Mouse (Mus musculus) MEL (cell line): ENCODE data around the gene Hvcn1. TPM values are rescaled to one million over a fixed set of nuclear protein-coding genes. Genes with fewer than 3 reads are reported as not detected.

Source experiments
- DNase-seq: peaks from one replicate; pipeline ENCODE4 v3.0.0; 2011; ENCODE audit warnings: low read depth, low spot score
- H3K27ac ChIP-seq: 2 replicates; pipeline ENCODE4 v1.5.1; 2012; ENCODE audit warnings: low read depth, mild to moderate bottlenecking, control low read depth, low read length, moderate library complexity; ENCODE audit not compliant: control insufficient read depth
- H3K27me3 ChIP-seq, 2 experiments: fragments of 150-350 bp in 1 of 2; sonication (generic) in 1 of 2; 2 replicates each; pipeline ENCODE4 v1.6.1; 2012; ENCODE audit warnings: low read length in 2 of 2, mild to moderate bottlenecking in 2 of 2, improper control_type of control experiment in 1 of 2, moderate library complexity in 1 of 2; ENCODE audit not compliant: insufficient read depth in 2 of 2, control insufficient read depth in 1 of 2
- H3K36me3 ChIP-seq, 2 experiments: 2 replicates each; pipeline ENCODE4 v1.6.1; 2012 to 2014; ENCODE audit warnings: low read length in 2 of 2, improper control_type of control experiment in 1 of 2, inconsistent platforms in 1 of 2, mild to moderate bottlenecking in 1 of 2; ENCODE audit not compliant: insufficient read depth in 2 of 2, control insufficient read depth in 1 of 2
- H3K4me1 ChIP-seq, 2 experiments: fragments of 150-350 bp in 1 of 2; sonication (generic) in 1 of 2; 2 replicates each; pipeline ENCODE4 v1.6.1; 2012; ENCODE audit warnings: low read length in 2 of 2, improper control_type of control experiment in 1 of 2, mild to moderate bottlenecking in 1 of 2; ENCODE audit not compliant: insufficient read depth in 2 of 2, control insufficient read depth in 1 of 2
- H3K4me3 ChIP-seq, 2 experiments: fragments of 150-350 bp in 1 of 2; sonication (generic) in 1 of 2; 2 replicates each; pipeline ENCODE4 v1.5.1; 2012; ENCODE audit warnings: low read depth in 2 of 2, low read length in 2 of 2, mild to moderate bottlenecking in 2 of 2, moderate library complexity in 2 of 2, control low read depth in 1 of 2, improper control_type of control experiment in 1 of 2; ENCODE audit not compliant: control insufficient read depth in 1 of 2, insufficient read depth in 1 of 2
- H3K79me2 ChIP-seq: 2 replicates; pipeline ENCODE4 v1.6.1; 2012; ENCODE audit warnings: mild to moderate bottlenecking, low read length, moderate library complexity; ENCODE audit not compliant: control insufficient read depth, poor library complexity, insufficient read depth
- H3K9ac ChIP-seq: 2 replicates; pipeline ENCODE4 v1.6.1; 2012; ENCODE audit warnings: low read depth, mild to moderate bottlenecking, control low read depth, low read length, moderate library complexity; ENCODE audit not compliant: control insufficient read depth, poor library complexity, severe bottlenecking
- H3K9me3 ChIP-seq: fragments of 150-350 bp; sonication (generic); replicated peaks from 2 replicates; pipeline ENCODE4 v1.6.1; 2012; ENCODE audit warnings: mild to moderate bottlenecking, low read length, improper control_type of control experiment, moderate library complexity; ENCODE audit not compliant: insufficient read depth
- CHD1 ChIP-seq: IDR thresholded peaks from 2 replicates; pipeline ENCODE4 v1.6.1; 2012; ENCODE audit warnings: low read depth, mild to moderate bottlenecking, inconsistent platforms, low read length, improper control_type of control experiment
- E2F4 ChIP-seq: IDR thresholded peaks from 2 replicates; pipeline ENCODE4 v1.6.1; 2011; ENCODE audit warnings: low read depth, low read length, improper control_type of control experiment, borderline replicate concordance
- ELF1 ChIP-seq: IDR thresholded peaks from 2 replicates; pipeline ENCODE4 v1.6.1; 2014; ENCODE audit warnings: low read depth, mild to moderate bottlenecking, inconsistent platforms, low read length, improper control_type of control experiment, moderate library complexity
- ETS1 ChIP-seq: IDR thresholded peaks from 2 replicates; pipeline ENCODE4 v1.6.1; 2012; ENCODE audit warnings: low read depth, mild to moderate bottlenecking, inconsistent platforms, low read length, improper control_type of control experiment, moderate library complexity
- GABPA ChIP-seq: IDR thresholded peaks from 2 replicates; pipeline ENCODE4 v1.6.1; 2012; ENCODE audit warnings: low read depth, mild to moderate bottlenecking, inconsistent platforms, low read length, improper control_type of control experiment, moderate library complexity
- HCFC1 ChIP-seq: IDR thresholded peaks from 2 replicates; pipeline ENCODE4 v1.6.1; 2012; ENCODE audit warnings: low read depth, mild to moderate bottlenecking, inconsistent platforms, low read length, improper control_type of control experiment, moderate library complexity
- KAT2A ChIP-seq: conservative IDR thresholded peaks from 2 replicates; pipeline ENCODE4 v1.6.1; 2012; ENCODE audit warnings: low read depth, low read length, improper control_type of control experiment, inconsistent platforms
- MAFK ChIP-seq: IDR thresholded peaks from 2 replicates; pipeline ENCODE4 v1.6.1; 2011; ENCODE audit warnings: low read depth, mild to moderate bottlenecking, low read length, improper control_type of control experiment, borderline replicate concordance
- MAX ChIP-seq: IDR thresholded peaks from 2 replicates; pipeline ENCODE4 v1.6.1; 2011; ENCODE audit warnings: low read length, improper control_type of control experiment
- MAZ ChIP-seq: IDR thresholded peaks from 2 replicates; pipeline ENCODE4 v1.6.1; 2012; ENCODE audit warnings: low read depth, mild to moderate bottlenecking, inconsistent platforms, low read length, improper control_type of control experiment
- MYB ChIP-seq: IDR thresholded peaks from 2 replicates; pipeline ENCODE4 v1.6.1; 2011; ENCODE audit warnings: mild to moderate bottlenecking, low read depth, low read length, improper control_type of control experiment
- MYC ChIP-seq: IDR thresholded peaks from 2 replicates; pipeline ENCODE4 v1.6.1; 2011; ENCODE audit warnings: low read depth, mild to moderate bottlenecking, low read length, improper control_type of control experiment, moderate library complexity
- NELFE ChIP-seq: IDR thresholded peaks from 2 replicates; pipeline ENCODE4 v1.6.1; 2011; ENCODE audit warnings: low read depth, low read length, improper control_type of control experiment
- NRF1 ChIP-seq: IDR thresholded peaks from 2 replicates; pipeline ENCODE4 v1.6.1; 2014; ENCODE audit warnings: low read depth, mild to moderate bottlenecking, inconsistent platforms, low read length, improper control_type of control experiment, moderate library complexity; ENCODE audit not compliant: poor library complexity, insufficient read depth, severe bottlenecking
- POLR2AphosphoS2 ChIP-seq: IDR thresholded peaks from 2 replicates; pipeline ENCODE4 v1.6.1; 2011; ENCODE audit warnings: low read length, improper control_type of control experiment
- POLR2AphosphoS5 ChIP-seq: IDR thresholded peaks from 2 replicates; pipeline ENCODE4 v1.6.1; 2012; ENCODE audit warnings: low read depth, borderline replicate concordance, mild to moderate bottlenecking, inconsistent platforms, low read length, moderate library complexity, mixed read lengths
- RAD21 ChIP-seq: IDR thresholded peaks from 2 replicates; pipeline ENCODE4 v1.6.1; 2011; ENCODE audit warnings: mild to moderate bottlenecking, low read depth, low read length, improper control_type of control experiment
- SIN3A ChIP-seq: IDR thresholded peaks from 2 replicates; pipeline ENCODE4 v1.6.1; 2012; ENCODE audit warnings: low read length, improper control_type of control experiment, inconsistent platforms
- TAL1 ChIP-seq: IDR thresholded peaks from 2 replicates; pipeline ENCODE4 v1.6.1; 2012; ENCODE audit warnings: mild to moderate bottlenecking, inconsistent platforms, low read length, moderate library complexity, mixed read lengths
- TBP ChIP-seq: IDR thresholded peaks from 2 replicates; pipeline ENCODE4 v1.8.0; 2011; ENCODE audit warnings: low read depth, low read length, improper control_type of control experiment
- TCF12 ChIP-seq: IDR thresholded peaks from 2 replicates; pipeline ENCODE4 v1.6.1; 2014; ENCODE audit warnings: low read depth, mild to moderate bottlenecking, inconsistent platforms, low read length, improper control_type of control experiment, moderate library complexity
- UBTF ChIP-seq: IDR thresholded peaks from 2 replicates; pipeline ENCODE4 v1.6.1; 2012; ENCODE audit warnings: low read depth, mild to moderate bottlenecking, inconsistent platforms, low read length, improper control_type of control experiment, moderate library complexity, borderline replicate concordance; ENCODE audit not compliant: insufficient read depth
- USF1 ChIP-seq: IDR thresholded peaks from 2 replicates; pipeline ENCODE4 v1.6.1; 2014; ENCODE audit warnings: low read depth, mild to moderate bottlenecking, inconsistent platforms, low read length, improper control_type of control experiment, moderate library complexity
- ZKSCAN1 ChIP-seq: IDR thresholded peaks from 2 replicates; pipeline ENCODE4 v1.6.1; 2012; ENCODE audit warnings: low read depth, mild to moderate bottlenecking, inconsistent platforms, low read length, improper control_type of control experiment, moderate library complexity
- ZMIZ1 ChIP-seq: IDR thresholded peaks from 2 replicates; pipeline ENCODE4 v1.6.1; 2012; ENCODE audit warnings: low read depth, mild to moderate bottlenecking, inconsistent platforms, low read length, improper control_type of control experiment, moderate library complexity
- polyA plus RNA-seq, 2 experiments: library from polyadenylated mRNA; stranded (reverse) in 1 of 2; unstranded in 1 of 2; fragments of >175 nt in 1 of 2; fragments of >200 nt in 1 of 2; gene quantifications; 2 replicates each; pipeline versions ENCODE4 v1.2.1 to v1.2.4; 2012; ENCODE audit warnings: low replicate concordance in 2 of 2, low read depth in 1 of 2; ENCODE audit not compliant: insufficient read length in 2 of 2, insufficient read depth in 1 of 2, missing spikeins in 1 of 2
- total RNA-seq: library from RNA; depleted of rRNA; stranded (reverse); fragments of 300-350 nt; gene quantifications from 2 replicates; pipeline ENCODE4 v1.2.3, GENCODE M21; 2012

Hvcn1 gene
- total and polyA plus RNA-seq, 3 experiments: 8.4 to 13.5 TPM; not detected in 1

GRCm38 (mm10) chr5:122240521-122240920 lies 33.9 kb downstream of the Hvcn1 start:
- TF ChIP-seq HCFC1 (no peak), CHD1 (no peak), UBTF (no peak), TCF12 (no peak), SIN3A (no peak), ZKSCAN1 (no peak), POLR2AphosphoS5 (no peak), MAX (no peak), E2F4 (no peak), TAL1 (no peak), MAZ (no peak), RAD21 (no peak), ELF1 (no peak)
- H3K4me3 ChIP-seq: no peak overlapping the region
- no peaks in the 10 kb centered on the region for H3K36me3 ChIP-seq
- DNase-seq: no peak
- no peaks in the 10 kb centered on the region for H3K79me2 ChIP-seq
- H3K9ac ChIP-seq: no peak overlapping the region
- no peaks in the 10 kb centered on the region for H3K9me3 ChIP-seq
- H3K4me1 ChIP-seq: no peaks in the 10 kb centered on the region
- no peaks in the 10 kb centered on the region for H3K27me3 ChIP-seq
- no peak overlapping the region for H3K27ac ChIP-seq

GRCm38 (mm10) chr5:122240989-122241388 lies 34.4 kb downstream of the Hvcn1 start:
- H3K27me3 ChIP-seq: no peaks in the 10 kb centered on the region
- no peak for DNase-seq
- no peak overlapping the region for H3K4me3 ChIP-seq
- H3K27ac ChIP-seq: no peak overlapping the region
- H3K4me1 ChIP-seq: no peaks in the 10 kb centered on the region
- no peaks in the 10 kb centered on the region for H3K9me3 ChIP-seq
- no peaks in the 10 kb centered on the region for H3K36me3 ChIP-seq
- H3K9ac ChIP-seq: no peak overlapping the region
- no peak for TF ChIP-seq KAT2A
- no peak for TF ChIP-seq GABPA
- no peak for TF ChIP-seq MAFK
- TF ChIP-seq HCFC1: no peak
- no peak for TF ChIP-seq MAX
- no peak for TF ChIP-seq USF1
- TF ChIP-seq MAZ: no peak
- no peak for TF ChIP-seq NRF1
- no peak for TF ChIP-seq TBP
- no peak for TF ChIP-seq MYC
- TF ChIP-seq NELFE: no peak
- no peak for TF ChIP-seq POLR2AphosphoS2
- no peak for TF ChIP-seq MYB
- no peak for TF ChIP-seq CHD1
- TF ChIP-seq TCF12: no peak
- no peak for TF ChIP-seq POLR2AphosphoS5
- TF ChIP-seq RAD21: no peak
- TF ChIP-seq ETS1: no peak
- TF ChIP-seq UBTF: no peak
- no peak for TF ChIP-seq ZMIZ1
- no peaks in the 10 kb centered on the region for H3K79me2 ChIP-seq
